Mouse (Mus musculus) embryo, embryonic 10 days (tissue): ENCODE results near the gene Cgn.
"Not testable (repeated sequence)": the region's sequence is repeated elsewhere in the genome, so short reads cannot be mapped to it uniquely, and the experiment has no call there.

ENCODE experiments used
- DNase-seq: peaks from one replicate; pipeline ENCODE4 v3.0.0-alpha.2; 2015; ENCODE audit warnings: low spot score

Cgn gene

GRCm38 (mm10) chr3:94789516-94789915, 3.2 kb upstream of the Cgn start:
- no peak for DNase-seq

GRCm38 (mm10) chr3:94789071-94789470, 2.8 kb upstream of the Cgn start:
- no peak for DNase-seq

GRCm38 (mm10) chr3:94787122-94787780, 959 bp upstream of the Cgn start:
- peak; percentile 27 for DNase-seq

- no peak for DNase-seq
These were observed 334 bp downstream of the Cgn start for GRCm38 (mm10) chr3:94785958-94786357.

GRCm38 (mm10) chr3:94784171-94784701, 2.1 kb downstream of the Cgn start:
- DNase-seq: peak; percentile 18

GRCm38 (mm10) chr3:94783462-94783931, 2.8 kb downstream of the Cgn start:
- DNase-seq: no peak

- DNase-seq: no peak
These were observed 3.4 kb downstream of the Cgn start for GRCm38 (mm10) chr3:94782936-94783335.

GRCm38 (mm10) chr3:94781356-94781755, 4.9 kb downstream of the Cgn start:
- DNase-seq: no peak

- DNase-seq: no peak
These were observed 10.4 kb downstream of the Cgn start for GRCm38 (mm10) chr3:94775886-94776285.

GRCm38 (mm10) chr3:94774039-94774438, 12.3 kb downstream of the Cgn start:
- no peak for DNase-seq

- not testable (repeated sequence) for DNase-seq
These were observed 20.8 kb downstream of the Cgn start for GRCm38 (mm10) chr3:94765456-94765855.

- not testable (repeated sequence) for DNase-seq
These were observed 21.6 kb downstream of the Cgn start for GRCm38 (mm10) chr3:94764545-94765292.

GRCm38 (mm10) chr3:94758427-94758826, 27.9 kb downstream of the Cgn start:
- DNase-seq: not testable (repeated sequence)

GRCm38 (mm10) chr3:94758056-94758409, 28.3 kb downstream of the Cgn start:
- not testable (repeated sequence) for DNase-seq

- DNase-seq: peak; percentile 9
These were observed 28.8 kb downstream of the Cgn start for GRCm38 (mm10) chr3:94757251-94758055.

- DNase-seq: no peak
These were observed 40.6 kb downstream of the Cgn start for GRCm38 (mm10) chr3:94745691-94746090.

GRCm38 (mm10) chr3:94723637-94724036, 62.7 kb downstream of the Cgn start:
- not testable (repeated sequence) for DNase-seq

- not testable (repeated sequence) for DNase-seq
These were observed 68.0 kb downstream of the Cgn start for GRCm38 (mm10) chr3:94718253-94718652.

- DNase-seq: not testable (repeated sequence)
These were observed 72.9 kb downstream of the Cgn start for GRCm38 (mm10) chr3:94713424-94713823.

GRCm38 (mm10) chr3:94710591-94710990, 75.7 kb downstream of the Cgn start:
- not testable (repeated sequence) for DNase-seq
